Mouse (Mus musculus) liver, embryonic 14.5 days (tissue): ENCODE results near the gene Hsd11b1.

ENCODE experiments used
- CTCF ChIP-seq: IDR thresholded peaks from 2 replicates; pipeline ENCODE4 v1.5.1; 2016; ENCODE audit warnings: antibody characterized with exemption, low read depth, control low read depth
- EP300 ChIP-seq: IDR thresholded peaks from 2 replicates; pipeline ENCODE4 v1.6.1; 2016; ENCODE audit warnings: antibody characterized with exemption, low read depth

GRCm38 (mm10) chr1:193289914-193290313 is 26.0 kb upstream of the Hsd11b1 start:
- TF ChIP-seq CTCF (no peak), EP300 (no peak)
